Mouse (Mus musculus) heart, postnatal 0 days (tissue): Measurements from ENCODE around the gene Rnasel.

Source experiments
- CTCF ChIP-seq: IDR thresholded peaks from 2 replicates; pipeline ENCODE4 v1.5.1; 2016; ENCODE audit warnings: antibody characterized with exemption, control low read depth, low read depth
- EP300 ChIP-seq: IDR thresholded peaks from 2 replicates; pipeline ENCODE4 v1.6.1; 2016; ENCODE audit warnings: antibody characterized with exemption, low read depth

- TF ChIP-seq CTCF (no peak), EP300 (no peak)
These were observed 37.5 kb upstream of the Rnasel start for GRCm38 (mm10) chr1:153711544-153712262.
